ENCODE assay signal across 8 mouse cellular contexts in genomic region chr11:63213043-63213442, GRCm38 (mm10).
DNase-seq lines count a peak whose midpoint lies in the region; ATAC-seq and TF ChIP-seq lines count a peak whose summit lies in the region.
"Had no signal": no experiment of that assay in that cellular context is flagged by ENCODE, and none has a peak within 500 bp of the region (broad histone marks: within the 10 kb centered on the region; RNA-seq: fewer than 3 reads in every experiment).

No protein-coding gene starts in this region.

- peaks cover 38% of the 10 kb centered on the region for H3K9me3 ChIP-seq in G1E (replicated peaks)
- H3K9me3 ChIP-seq in forebrain, embryonic 10.5 days: no peaks in the 10 kb centered on the region
- no peaks in the 10 kb centered on the region for H3K9me3 ChIP-seq in midbrain, embryonic 12.5 days
- H3K9me3 ChIP-seq: liver, embryonic 15.5 days had no signal

- DNase-seq in G1E (ENCODE audit: low spot score): no peak
- peak; percentile 53 to 69 for DNase-seq in adrenal gland, postnatal 4 days (ENCODE audit: low spot score in 2 of 2)
- peak; percentile 83 for DNase-seq in forebrain, embryonic 10.5 days (ENCODE audit: extremely low spot score, low spot score)
- DNase-seq in heart, postnatal 25 days (ENCODE audit: low spot score): peak; percentile 11
- DNase-seq in left cerebral cortex, adult 2 months (ENCODE audit: extremely low spot score in 1 of 2, low spot score in 2 of 2): peak; percentile 79 to 87
- DNase-seq in spleen, adult 18-20 months: peak; percentile 8 to 74

- no peaks in the 10 kb centered on the region for H3K4me1 ChIP-seq in G1E (ENCODE audit: insufficient read depth, low read depth, low read length)
- H3K4me1 ChIP-seq in forebrain, embryonic 10.5 days: peaks cover 12% of the 10 kb centered on the region
- no peaks in the 10 kb centered on the region for H3K4me1 ChIP-seq in midbrain, embryonic 12.5 days
- H3K4me1 ChIP-seq: liver, embryonic 15.5 days had no signal

- no peak overlapping the region for H3K27ac ChIP-seq in forebrain, embryonic 10.5 days
- H3K27ac ChIP-seq in left cerebral cortex, adult 2 months: no peak overlapping the region
- no peak overlapping the region for H3K27ac ChIP-seq in midbrain, embryonic 12.5 days (replicated peaks)
- H3K27ac ChIP-seq: liver, embryonic 15.5 days had no signal

- H3K4me2 ChIP-seq in midbrain, embryonic 12.5 days (replicated peaks): no peak overlapping the region
- H3K4me2 ChIP-seq: liver, embryonic 15.5 days had no signal

- no peak; the same call in 1 of the 2 replicates for ATAC-seq in G1E (ENCODE audit: extremely low read depth, insufficient number of reproducible peaks, low FRiP score, poor library complexity, severe bottlenecking)
- 0 out of 2 replicates have a peak, but pooled peaks have one; percentile 54 for ATAC-seq in midbrain, embryonic 12.5 days (ENCODE audit: low FRiP score, low read depth)

- intact Hi-C loops in heart, postnatal 25 days (cut with DNase I): loop anchor here (5.0 kb wide), 1 partner anchor 1754 kb away; no protein-coding TSS in a partner anchor
- intact Hi-C loops in left cerebral cortex, adult 2 months (cut with DNase I): loop anchor here (5.0 kb wide), 2 partner anchors 179 to 1754 kb away; no protein-coding TSS in a partner anchor

- no peaks in the 10 kb centered on the region for H3K36me3 ChIP-seq in G1E (replicated peaks)
- H3K36me3 ChIP-seq in forebrain, embryonic 10.5 days (replicated peaks): no peaks in the 10 kb centered on the region
- no peaks in the 10 kb centered on the region for H3K36me3 ChIP-seq in midbrain, embryonic 12.5 days
- H3K36me3 ChIP-seq: liver, embryonic 15.5 days had no signal

- H3K27me3 ChIP-seq in G1E (ENCODE audit: insufficient read depth, low read length): no peaks in the 10 kb centered on the region
- H3K27me3 ChIP-seq in forebrain, embryonic 10.5 days (ENCODE audit: poor library complexity, severe bottlenecking): peaks cover 8% of the 10 kb centered on the region; the same call in 1 of the 2 replicates
- H3K27me3 ChIP-seq in midbrain, embryonic 12.5 days: peaks cover 13% of the 10 kb centered on the region
- H3K27me3 ChIP-seq: liver, embryonic 15.5 days had no signal

- no peak overlapping the region for H3K9ac ChIP-seq in midbrain, embryonic 12.5 days (replicated peaks)
- H3K9ac ChIP-seq: liver, embryonic 15.5 days had no signal

- 16% methylated on average over 6 of the region's 6 CpGs for whole genome bisulfite sequencing in forebrain, embryonic 10.5 days
- 16% methylated on average over 6 of the region's 6 CpGs for WGBS in midbrain, embryonic 12.5 days

- H3K4me3 ChIP-seq in G1E (ENCODE audit: low read depth, low read length): no peak overlapping the region
- H3K4me3 ChIP-seq in forebrain, embryonic 10.5 days: no peak overlapping the region
- no peak overlapping the region for H3K4me3 ChIP-seq in left cerebral cortex, adult 2 months
- no peak overlapping the region for H3K4me3 ChIP-seq in midbrain, embryonic 12.5 days
- H3K4me3 ChIP-seq: liver, embryonic 15.5 days had no signal

- peak; percentile 58; the same call in 1 of the 2 replicates for TF ChIP-seq CTCF in G1E (IDR thresholded peaks at IDR 0.05; ENCODE audit: low read depth, low read length)
- TF ChIP-seq CTCF in left cerebral cortex, adult 2 months (IDR thresholded peaks at IDR 0.05): peak; percentile 98
